Mouse (Mus musculus): ENCODE results near the gene Rin3. TPM values are rescaled to one million over a fixed set of nuclear protein-coding genes. Genes with fewer than 3 reads are reported as not detected.

The Rin3 gene
- total RNA-seq, 2 experiments from 2014 or later = 4.5 to 30.2 TPM

- ATAC-seq (replicated peaks; ENCODE audit: low FRiP score, low TSS enrichment, poor library complexity, severe bottlenecking) = no peak
Measured at GRCm38 (mm10) chr12:102395998-102396991, 113.4 kb downstream of the Rin3 start.

GRCm38 (mm10) chr12:102398588-102398987, 115.7 kb downstream of the Rin3 start:
- no peak for ATAC-seq (replicated peaks; ENCODE audit: low FRiP score, low TSS enrichment, poor library complexity, severe bottlenecking)

GRCm38 (mm10) chr12:102413171-102413570, 130.3 kb downstream of the Rin3 start:
- ATAC-seq (replicated peaks; ENCODE audit: low FRiP score, low TSS enrichment, poor library complexity, severe bottlenecking) = no peak

GRCm38 (mm10) chr12:102414686-102415085, 131.8 kb downstream of the Rin3 start:
- ATAC-seq (replicated peaks; ENCODE audit: low FRiP score, low TSS enrichment, poor library complexity, severe bottlenecking) = no peak

- ATAC-seq (replicated peaks; ENCODE audit: low FRiP score, low TSS enrichment, poor library complexity, severe bottlenecking) = no peak
Measured at GRCm38 (mm10) chr12:102416391-102416837, 133.6 kb downstream of the Rin3 start.

GRCm38 (mm10) chr12:102416955-102417510, 134.2 kb downstream of the Rin3 start:
- ATAC-seq (replicated peaks; ENCODE audit: low FRiP score, low TSS enrichment, poor library complexity, severe bottlenecking) = no peak

GRCm38 (mm10) chr12:102417701-102418100, 134.9 kb downstream of the Rin3 start:
- no peak for ATAC-seq (replicated peaks; ENCODE audit: low FRiP score, low TSS enrichment, poor library complexity, severe bottlenecking)

GRCm38 (mm10) chr12:102419544-102419943, 136.7 kb downstream of the Rin3 start:
- peak; percentile 18; the same call in 1 of the 2 replicates for ATAC-seq (replicated peaks; ENCODE audit: low FRiP score, low TSS enrichment, poor library complexity, severe bottlenecking)

- ATAC-seq (replicated peaks; ENCODE audit: low FRiP score, low TSS enrichment, poor library complexity, severe bottlenecking) = peak; percentile 86
Measured at GRCm38 (mm10) chr12:102420168-102420890, 137.5 kb downstream of the Rin3 start.

GRCm38 (mm10) chr12:102422065-102422464, 139.2 kb downstream of the Rin3 start:
- no peak for ATAC-seq (replicated peaks; ENCODE audit: low FRiP score, low TSS enrichment, poor library complexity, severe bottlenecking)

- ATAC-seq (replicated peaks; ENCODE audit: low FRiP score, low TSS enrichment, poor library complexity, severe bottlenecking) = no peak
Measured at GRCm38 (mm10) chr12:102422623-102423320, 139.9 kb downstream of the Rin3 start.

- no peak for ATAC-seq (replicated peaks; ENCODE audit: low FRiP score, low TSS enrichment, poor library complexity, severe bottlenecking)
Measured at GRCm38 (mm10) chr12:102423625-102424024, 140.8 kb downstream of the Rin3 start.

GRCm38 (mm10) chr12:102424456-102424855, 141.6 kb downstream of the Rin3 start:
- no peak for ATAC-seq (replicated peaks; ENCODE audit: low FRiP score, low TSS enrichment, poor library complexity, severe bottlenecking)

- ATAC-seq (replicated peaks; ENCODE audit: low FRiP score, low TSS enrichment, poor library complexity, severe bottlenecking) = no peak
Measured at GRCm38 (mm10) chr12:102425048-102425578, 142.3 kb downstream of the Rin3 start.

GRCm38 (mm10) chr12:102426285-102426684, 143.4 kb downstream of the Rin3 start:
- ATAC-seq (replicated peaks; ENCODE audit: low FRiP score, low TSS enrichment, poor library complexity, severe bottlenecking) = peak; percentile 100

- ATAC-seq (replicated peaks; ENCODE audit: low FRiP score, low TSS enrichment, poor library complexity, severe bottlenecking) = no peak
Measured at GRCm38 (mm10) chr12:102429656-102430055, 146.8 kb downstream of the Rin3 start.

GRCm38 (mm10) chr12:102430228-102430627, 147.4 kb downstream of the Rin3 start:
- ATAC-seq (replicated peaks; ENCODE audit: low FRiP score, low TSS enrichment, poor library complexity, severe bottlenecking) = peak; percentile 32

GRCm38 (mm10) chr12:102432238-102432637, 149.4 kb downstream of the Rin3 start:
- no peak for ATAC-seq (replicated peaks; ENCODE audit: low FRiP score, low TSS enrichment, poor library complexity, severe bottlenecking)

- peak; percentile 40; the same call in 1 of the 2 replicates for ATAC-seq (replicated peaks; ENCODE audit: low FRiP score, low TSS enrichment, poor library complexity, severe bottlenecking)
Measured at GRCm38 (mm10) chr12:102434107-102434506, 151.3 kb downstream of the Rin3 start.
